17 mouse cellular contexts compared by ENCODE assay signal in the genomic region with DNA sequence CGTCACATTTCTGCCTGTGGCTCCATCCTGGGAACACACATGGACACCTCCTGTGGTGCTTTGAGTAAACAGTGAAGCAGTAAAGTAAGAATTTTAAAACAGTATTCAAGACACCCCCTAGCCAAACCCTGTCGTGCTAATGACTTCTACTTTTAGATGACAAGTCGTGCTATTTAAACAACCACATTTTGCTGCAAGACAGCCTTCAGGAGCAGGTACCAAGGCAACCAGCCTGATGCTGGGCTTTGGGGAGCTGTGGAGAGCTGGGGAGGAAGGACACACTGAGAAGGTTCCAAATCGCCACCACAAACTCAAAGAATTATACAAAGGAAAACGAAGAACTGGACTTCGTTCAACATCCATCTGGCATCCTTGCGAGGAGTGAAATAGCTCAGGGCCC.
DNase-seq lines count a peak whose midpoint lies in the region; TF ChIP-seq lines count a peak whose summit lies in the region.
"Had no signal": no experiment of that assay in that cellular context is flagged by ENCODE, and none has a peak within 500 bp of the region (broad histone marks: within the 10 kb centered on the region; RNA-seq: fewer than 3 reads in every experiment).

No protein-coding gene starts in this region.

- no peak overlapping the region for H3K27ac ChIP-seq in left cerebral cortex, adult 2 months
- H3K27ac ChIP-seq: embryonic facial prominence, embryonic 12.5 days; heart, embryonic 10.5 days; hindbrain, embryonic 13.5 days; hindbrain, postnatal 0 days had no signal

- no peak for TF ChIP-seq CTCF in left cerebral cortex, adult 2 months (IDR thresholded peaks at IDR 0.05)

- intact Hi-C loops in left cerebral cortex, adult 2 months (cut with DNase I): no loop called here
- intact Hi-C loops in left cerebral cortex, postnatal 14 days (cut with DNase I): no loop called here

- DNase-seq in left cerebral cortex, adult 11 months (ENCODE audit: low spot score): peak; percentile 6
- DNase-seq in left cerebral cortex, adult 2 months (ENCODE audit: extremely low spot score in 1 of 2, low spot score in 2 of 2): no peak
- peak; percentile 73 for DNase-seq in brain, adult 2 months (ENCODE audit: low read depth, low spot score)
- peak; percentile 34 to 45 for DNase-seq in left cerebral cortex, postnatal 14 days (ENCODE audit: low spot score in 2 of 2)
- DNase-seq in telencephalon, adult 2 months (ENCODE audit: low read depth, low spot score): peak; percentile 64
- no peak for DNase-seq in cerebellum, postnatal 36 days
- DNase-seq: adrenal gland, adult 2 months; adrenal gland, postnatal 25 days; cerebellum, adult 8-10 months; cerebellum, postnatal 14 days; gastrocnemius, postnatal 36 days; heart, adult 18-20 months; heart, postnatal 10 days had no signal

- H3K4me3 ChIP-seq in left cerebral cortex, adult 2 months: no peak overlapping the region
- H3K4me3 ChIP-seq: embryonic facial prominence, embryonic 12.5 days; heart, embryonic 10.5 days; hindbrain, embryonic 13.5 days had no signal

Comparison
In these comparisons a context has a peak if more than half of its experiments do, and no peak if none do; other contexts are left out.
1. DNase-seq: peak in left cerebral cortex, adult 11 months (single experiment), brain, adult 2 months (single experiment), left cerebral cortex, postnatal 14 days (2 of 2) and telencephalon, adult 2 months (single experiment); none in left cerebral cortex, adult 2 months (0 of 2) and cerebellum, postnatal 36 days (0 of 2).